Mouse (Mus musculus): ENCODE data around the gene Olfr1179. TPM values are rescaled to one million over a fixed set of nuclear protein-coding genes. Genes with fewer than 3 reads are reported as not detected.

Olfr1179 gene
- polyA plus RNA-seq (2017; shearing (Covaris generic)) = not detected

GRCm38 (mm10) chr2:88406353-88406752, at the start of gene Olfr1179:
TSS of gene Olfr1179 (minus strand) at chr2:88406453.

DNA sequence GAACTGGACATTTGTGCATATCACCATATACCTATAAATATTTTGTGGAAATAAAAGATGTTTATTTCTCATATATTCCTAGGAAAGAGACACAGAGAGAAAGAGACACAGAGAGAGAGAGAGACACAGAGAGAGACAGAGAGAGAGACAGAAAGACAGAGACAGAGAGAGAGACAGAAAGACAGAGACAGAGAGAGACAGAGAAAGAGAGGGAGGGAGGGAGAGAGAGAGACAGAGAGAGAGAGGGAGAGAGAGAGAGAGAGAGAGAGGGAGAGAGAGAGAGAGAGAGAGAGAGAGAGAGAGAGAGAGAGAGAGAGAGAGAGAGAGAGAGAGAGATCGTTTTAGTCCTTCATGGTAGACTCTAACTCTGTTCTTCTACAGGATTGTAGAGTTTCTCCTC, 48.3 kb upstream of the Olfr1179 start, which contains the start of gene Olfr1183:
TSS of gene Olfr1183 (plus strand) at position 301 of the 400 bp plus-strand sequence.

GRCm38 (mm10) chr2:88449031-88449430, 42.8 kb upstream of the Olfr1179 start, which contains the start of gene Gm13757:
TSS of gene Gm13757 (minus strand) at chr2:88449131.

GRCm38 (mm10) chr2:88426071-88426470, 19.8 kb upstream of the Olfr1179 start, which contains the start of gene Olfr1181:
TSS of gene Olfr1181 (minus strand) at chr2:88426171.

DNA sequence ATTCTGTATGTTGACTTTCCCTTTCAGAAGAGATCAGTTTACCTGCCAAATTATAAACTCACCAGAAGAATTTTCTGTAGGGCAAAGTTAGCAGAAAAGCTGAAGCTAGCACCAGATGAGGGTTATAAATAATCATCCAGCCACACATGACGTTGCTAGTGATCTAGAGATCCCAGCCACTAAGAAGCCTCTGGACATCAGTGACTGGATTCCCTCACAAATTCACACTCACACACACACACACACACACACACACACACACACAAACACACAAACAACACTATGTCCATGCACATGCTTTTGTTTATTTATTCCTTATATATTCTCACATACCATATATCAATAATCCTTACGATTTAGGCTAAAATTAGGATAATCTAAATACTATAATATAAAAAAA, 12.8 kb upstream of the Olfr1179 start, which contains the start of gene Olfr1180:
TSS of gene Olfr1180 (minus strand) at position 101 of the 400 bp plus-strand sequence.

DNA sequence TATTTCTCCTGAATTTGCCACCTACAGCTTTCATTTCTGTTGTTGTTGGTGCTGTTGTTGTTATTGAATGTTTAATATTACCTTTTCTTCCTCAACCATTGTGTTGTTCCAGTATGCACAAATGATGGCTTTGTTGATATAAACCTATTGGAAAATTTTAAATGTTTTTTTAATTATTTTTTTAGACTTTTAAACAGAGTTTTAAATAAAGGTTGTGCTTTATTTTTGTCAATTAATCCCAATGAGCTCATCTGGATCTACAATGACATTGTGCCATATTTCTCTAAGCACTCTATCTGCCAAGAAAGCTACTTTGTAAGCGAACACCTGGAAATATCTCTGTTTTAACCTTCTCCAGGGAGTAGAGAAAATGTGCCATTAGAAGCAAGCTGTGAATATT, 19.5 kb downstream of the Olfr1179 start, which contains the start of gene Olfr1178:
TSS of gene Olfr1178 (plus strand) at position 301 of the 400 bp plus-strand sequence.

Other genes starting within 250 kb of the Olfr1179 start
- gene Olfr1168, start 224.6 kb downstream of the Olfr1179 start, polyA plus RNA-seq (2017; shearing (Covaris generic)) = not detected
- not detected for gene Olfr1170, start 178.1 kb downstream of the Olfr1179 start, polyA plus RNA-seq (2017; shearing (Covaris generic))
- gene Olfr1173, start 126.6 kb downstream of the Olfr1179 start, polyA plus RNA-seq (2017; shearing (Covaris generic)) = 0.11 TPM
- not detected for gene Olfr1174-ps, start 91.3 kb downstream of the Olfr1179 start, polyA plus RNA-seq (2017; shearing (Covaris generic))
- gene Olfr1175-ps, start 79.2 kb downstream of the Olfr1179 start, polyA plus RNA-seq (2017; shearing (Covaris generic)) = not detected
- gene Olfr1176, start 69.7 kb downstream of the Olfr1179 start, polyA plus RNA-seq (2017; shearing (Covaris generic)) = not detected
- not detected for gene Olfr1177-ps, start 60.0 kb downstream of the Olfr1179 start, polyA plus RNA-seq (2017; shearing (Covaris generic))
- not detected for gene Olfr1178, start 19.4 kb downstream of the Olfr1179 start, polyA plus RNA-seq (2017; shearing (Covaris generic))
- gene Olfr1180, start 12.7 kb upstream of the Olfr1179 start, polyA plus RNA-seq (2017; shearing (Covaris generic)) = not detected
- gene Olfr1181, start 19.7 kb upstream of the Olfr1179 start, polyA plus RNA-seq (2017; shearing (Covaris generic)) = not detected
- gene Gm13757, start 42.7 kb upstream of the Olfr1179 start, polyA plus RNA-seq (2017; shearing (Covaris generic)) = not detected
- 0.26 TPM for gene Olfr1183, start 48.4 kb upstream of the Olfr1179 start, polyA plus RNA-seq (2017; shearing (Covaris generic))
- 0.11 TPM for gene Olfr1184, start 77.1 kb upstream of the Olfr1179 start, polyA plus RNA-seq (2017; shearing (Covaris generic))
- not detected for gene Olfr1185-ps1, start 86.9 kb upstream of the Olfr1179 start, polyA plus RNA-seq (2017; shearing (Covaris generic))
- not detected for gene Olfr1186, start 112.1 kb upstream of the Olfr1179 start, polyA plus RNA-seq (2017; shearing (Covaris generic))
- not detected for gene Olfr1188, start 150.5 kb upstream of the Olfr1179 start, polyA plus RNA-seq (2017; shearing (Covaris generic))
- gene Olfr1189, start 180.0 kb upstream of the Olfr1179 start, polyA plus RNA-seq (2017; shearing (Covaris generic)) = not detected
- not detected for gene Olfr1191-ps1, start 234.1 kb upstream of the Olfr1179 start, polyA plus RNA-seq (2017; shearing (Covaris generic))
- gene Olfr1192-ps1, start 242.1 kb upstream of the Olfr1179 start, polyA plus RNA-seq (2017; shearing (Covaris generic)) = not detected

All from naive thymus-derived CD4-positive, alpha-beta T cell, adult 5 months (primary cell).